Comparison of ENCODE assay signal across 8 mouse cellular contexts in genomic region chr4:86857113-86858069, GRCm38 (mm10). TPM values are rescaled to one million over a fixed set of nuclear protein-coding genes. Genes with fewer than 3 reads are reported as not detected.
DNase-seq lines count a peak whose midpoint lies in the region; ATAC-seq lines count a peak whose summit lies in the region.

Gene Rps6 (minus strand): TSS chr4:86857412.

- intact Hi-C loops in gastrocnemius, postnatal 14 days (cut with DNase I; ENCODE audit: low total_unique reads) = no loop called here
- intact Hi-C loops in left cerebral cortex, postnatal 10 days (cut with DNase I) = no loop called here

- ATAC-seq in inflammation-experienced regulatory T-cells, adult 6 months = peak; percentile 97
- peak; percentile 96 for ATAC-seq in megakaryocyte-erythroid progenitor cell, adult 5-6 weeks (replicated peaks; ENCODE audit: low FRiP score, low TSS enrichment, poor library complexity, severe bottlenecking)

- peak; percentile 98 for DNase-seq in adipocyte (ENCODE audit: low spot score)
- DNase-seq in embryo, embryonic 10 days (ENCODE audit: low spot score) = peak; percentile 97
- peak; percentile 95 for DNase-seq in gastrocnemius, postnatal 14 days
- DNase-seq in left cerebral cortex, postnatal 10 days (ENCODE audit: extremely low spot score in 1 of 2, low spot score in 2 of 2) = peak; percentile 96 to 97
- DNase-seq in right cerebral cortex, postnatal 25 days = peak; percentile 96
- DNase-seq in urinary bladder, postnatal 4 days (ENCODE audit: low spot score in 2 of 2) = peak; percentile 92 to 95

RNA-seq across cellular contexts. Expression of gene Rps6, which starts in this region (rescaled TPM):
- total RNA-seq in gastrocnemius, postnatal 14 days (2021) = 100 to 1,000 TPM; 466 to 522 TPM
- 1,000 to 10,000 TPM; 1,929 to 2,891 (median 2,713) TPM for polyA plus RNA-seq in inflammation-experienced regulatory T-cells, adult 6 months (2017; shearing (Covaris generic))
- 100 to 1,000 TPM; 386 to 405 TPM for total RNA-seq in left cerebral cortex, postnatal 10 days (2021)
- 3,729 and 3,811 TPM in 2 replicates for total RNA-seq in megakaryocyte-erythroid progenitor cell, adult 5-6 weeks (2014; fragmentation: Nextera tagmentation)
- total RNA-seq in megakaryocyte-erythroid progenitor cell, adult 5-6 weeks (2017) = 1,714 and 1,757 TPM in 2 replicates

Comparison
In these comparisons a context has a peak if more than half of its experiments do, and no peak if none do; other contexts are left out.
1. Peak in every context shown above with its lines: DNase-seq and ATAC-seq.